Mouse (Mus musculus) Muller cell, postnatal 12 days (primary cell): Measurements from ENCODE around the gene Ankrd39.
"Not testable (repeated sequence)": the region's sequence is repeated elsewhere in the genome, so short reads cannot be mapped to it uniquely, and the experiment has no call there.

Source experiments
- DNase-seq: peaks from one replicate; pipeline ENCODE4 v3.0.0-alpha.2; 2015; ENCODE audit errors: inconsistent ontology term

Gene Ankrd39

DNA sequence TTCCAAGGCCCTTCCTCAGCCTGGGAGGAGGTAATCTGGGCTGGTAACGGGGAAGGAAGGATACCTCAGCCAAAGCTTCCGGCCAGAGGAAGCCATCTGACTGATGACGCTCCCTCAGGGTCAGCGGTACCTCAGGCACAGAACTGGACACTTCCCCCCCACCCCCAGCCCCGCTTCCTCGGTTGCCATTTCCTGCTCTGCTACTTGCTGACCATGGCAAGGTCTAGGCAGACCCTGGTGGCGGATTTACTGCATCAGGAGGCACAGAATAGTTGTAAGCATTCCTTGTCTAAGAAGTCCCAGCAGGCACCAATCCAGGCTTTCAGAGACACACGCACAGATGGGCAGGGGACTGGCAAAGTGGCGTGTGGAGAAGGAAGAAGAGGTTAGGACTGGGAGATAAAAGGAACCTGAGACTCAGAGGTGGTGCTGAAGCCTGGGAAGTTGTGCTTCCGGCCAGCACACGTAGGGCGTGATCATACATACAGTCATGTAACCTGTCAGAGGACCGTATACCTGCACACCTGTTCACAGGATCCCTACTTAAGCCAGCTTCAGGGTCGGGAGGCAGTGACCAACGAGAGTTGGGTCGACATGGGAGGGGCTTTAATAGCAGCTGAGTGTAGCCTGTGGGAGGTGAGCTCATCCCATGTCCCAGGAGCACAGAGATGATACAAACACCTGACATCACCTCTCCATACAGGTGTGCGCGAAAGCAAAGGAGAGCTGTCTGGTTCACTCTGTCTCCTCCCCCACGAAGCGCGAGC, 7.6 kb upstream of the Ankrd39 start:
- no peak for DNase-seq

DNA sequence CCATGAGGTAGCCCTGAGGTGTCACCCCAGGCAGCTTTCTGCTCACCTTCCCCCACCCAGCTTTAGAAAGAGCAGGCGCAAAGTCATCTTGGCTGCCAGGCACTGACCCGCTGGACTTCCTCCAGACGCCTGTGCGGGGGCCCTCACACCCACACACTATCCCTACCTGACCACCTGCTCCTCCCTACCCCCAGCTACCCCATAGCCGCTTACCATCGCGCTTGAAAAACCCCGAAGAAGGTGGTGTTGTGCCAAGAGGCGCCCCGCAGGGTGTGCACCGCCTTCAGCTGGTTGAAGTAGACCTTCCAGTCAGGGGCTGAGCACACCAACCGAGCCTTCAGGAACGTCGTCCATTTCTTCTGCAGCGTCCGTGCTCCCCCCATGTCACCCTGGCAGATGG, 5.3 kb upstream of the Ankrd39 start:
- no peak for DNase-seq

DNA sequence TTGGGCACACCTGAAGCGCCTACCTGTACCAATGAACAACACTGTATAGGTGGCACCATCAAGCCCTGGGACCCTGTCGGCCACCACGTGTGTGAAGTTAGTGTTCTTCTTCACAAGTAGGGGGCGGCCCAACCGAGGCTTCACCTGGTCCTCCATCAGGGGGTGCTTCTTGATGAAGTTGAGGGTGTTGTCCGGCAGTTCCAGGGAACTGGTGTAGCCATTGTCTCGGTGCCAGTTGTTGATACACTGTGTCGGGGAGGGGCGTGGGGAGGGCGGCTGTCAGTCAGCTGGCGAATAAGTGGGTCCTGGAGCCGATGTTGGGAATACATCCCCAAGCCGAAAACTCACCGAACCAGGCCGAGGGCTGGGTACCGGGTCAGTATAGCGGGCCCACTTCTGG, 4.7 kb upstream of the Ankrd39 start:
- DNase-seq, result no peak

DNA sequence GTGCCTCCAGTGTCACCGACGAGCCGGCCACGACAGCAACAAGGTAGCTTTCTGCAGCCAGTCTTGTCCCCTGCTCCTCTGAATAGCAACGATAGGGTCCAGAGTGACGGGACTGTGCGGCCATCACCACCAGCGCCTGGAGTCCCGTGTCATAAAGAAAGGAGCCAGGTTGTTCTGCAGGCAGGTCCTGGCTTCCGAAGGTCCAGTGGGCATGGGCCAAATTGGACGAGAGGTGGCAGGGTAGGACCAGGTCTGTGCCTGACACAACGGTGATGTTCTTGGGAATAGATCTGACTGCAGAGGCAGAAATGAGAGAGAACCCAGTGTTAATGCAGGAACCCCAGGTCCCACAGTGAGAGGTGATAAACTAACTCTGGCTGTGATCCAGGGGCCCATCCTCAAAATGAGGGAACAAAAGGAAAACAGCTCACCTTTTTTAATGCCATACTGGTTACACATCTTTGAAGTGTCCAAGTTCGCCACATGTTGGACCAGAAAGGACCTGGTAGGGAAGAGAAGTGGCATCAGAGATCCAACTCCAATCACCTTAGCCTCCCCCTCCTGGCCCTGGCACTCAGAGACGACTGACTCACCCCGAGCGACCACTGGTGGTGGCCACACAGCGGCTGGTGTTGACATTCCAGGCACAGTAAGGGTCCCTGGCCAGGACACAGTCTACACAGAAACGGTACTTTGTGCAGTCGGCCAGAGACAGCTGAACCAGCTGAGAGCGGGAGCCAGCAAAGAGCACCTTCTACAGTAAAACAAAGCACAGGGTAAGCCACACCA, 3.0 kb upstream of the Ankrd39 start:
- DNase-seq, result peak; percentile 76

DNA sequence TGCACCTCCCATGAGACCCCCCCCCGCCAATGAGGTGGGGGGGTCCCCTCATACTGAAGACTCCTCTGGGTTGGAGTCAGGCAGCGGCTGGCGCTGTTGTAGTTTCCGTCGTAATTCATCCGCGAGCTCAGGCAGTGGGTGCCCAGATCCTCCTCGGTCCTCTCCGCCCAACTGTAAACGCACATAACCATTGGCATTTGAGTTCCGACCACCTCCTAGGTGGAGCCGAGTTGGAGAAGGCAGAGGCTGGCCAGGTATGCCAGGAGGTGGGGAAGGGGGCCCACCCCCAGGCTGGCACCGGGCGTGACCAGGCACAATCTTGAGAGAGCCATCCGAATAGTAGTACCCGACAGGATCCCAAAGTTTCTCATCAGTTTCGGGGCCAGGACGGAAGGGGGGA, 2.2 kb upstream of the Ankrd39 start:
- no peak for DNase-seq

DNA sequence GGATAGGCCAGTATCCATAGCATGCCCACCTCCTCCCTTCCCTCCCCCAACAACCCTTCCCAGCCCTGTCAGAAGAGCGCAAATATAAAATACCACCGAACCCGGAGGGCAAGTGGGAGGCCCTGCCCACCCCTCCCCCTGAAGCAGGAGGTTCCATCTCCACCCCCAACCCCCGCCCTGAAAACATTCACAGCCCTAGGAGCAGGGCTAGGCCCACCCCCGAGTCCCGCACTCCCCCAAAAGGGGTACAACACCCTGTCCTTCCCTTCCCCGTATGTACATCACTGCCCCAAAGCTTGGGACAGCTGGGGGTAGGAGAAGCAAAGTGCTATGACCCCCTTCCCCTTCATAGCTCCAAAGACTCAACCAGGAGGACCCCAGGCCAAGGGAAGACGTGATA, 1.5 kb upstream of the Ankrd39 start:
- no peak for DNase-seq

DNA sequence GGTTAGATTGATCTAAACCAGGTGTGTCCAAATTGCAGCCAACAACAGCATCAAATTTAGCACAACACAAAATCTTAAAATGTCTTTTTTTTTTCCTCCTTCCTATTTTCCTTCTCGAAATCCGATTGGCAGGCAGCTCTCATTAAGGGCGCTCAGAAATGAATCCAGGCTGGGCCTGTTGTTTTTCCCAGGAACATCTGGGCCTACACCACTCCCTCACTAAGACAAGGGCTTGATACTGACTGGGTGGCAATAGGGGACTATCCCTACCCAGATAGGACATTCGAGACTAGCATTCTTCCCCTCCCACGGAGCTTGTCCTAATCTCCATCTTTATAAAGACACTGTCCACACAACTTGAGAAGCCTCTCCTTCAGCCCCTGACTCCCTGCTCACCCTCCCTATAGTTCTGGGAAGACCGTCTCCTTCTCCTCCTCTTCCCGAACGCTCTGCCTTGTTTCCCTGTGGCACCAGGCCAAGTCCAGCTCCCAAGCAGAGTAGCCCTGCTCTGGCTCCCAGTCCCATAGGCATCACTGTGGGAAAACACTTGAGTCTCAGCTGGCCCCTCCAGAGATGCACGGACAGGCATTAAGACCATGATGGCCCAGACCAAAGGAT, 845 bp upstream of the Ankrd39 start:
- no peak for DNase-seq

DNA sequence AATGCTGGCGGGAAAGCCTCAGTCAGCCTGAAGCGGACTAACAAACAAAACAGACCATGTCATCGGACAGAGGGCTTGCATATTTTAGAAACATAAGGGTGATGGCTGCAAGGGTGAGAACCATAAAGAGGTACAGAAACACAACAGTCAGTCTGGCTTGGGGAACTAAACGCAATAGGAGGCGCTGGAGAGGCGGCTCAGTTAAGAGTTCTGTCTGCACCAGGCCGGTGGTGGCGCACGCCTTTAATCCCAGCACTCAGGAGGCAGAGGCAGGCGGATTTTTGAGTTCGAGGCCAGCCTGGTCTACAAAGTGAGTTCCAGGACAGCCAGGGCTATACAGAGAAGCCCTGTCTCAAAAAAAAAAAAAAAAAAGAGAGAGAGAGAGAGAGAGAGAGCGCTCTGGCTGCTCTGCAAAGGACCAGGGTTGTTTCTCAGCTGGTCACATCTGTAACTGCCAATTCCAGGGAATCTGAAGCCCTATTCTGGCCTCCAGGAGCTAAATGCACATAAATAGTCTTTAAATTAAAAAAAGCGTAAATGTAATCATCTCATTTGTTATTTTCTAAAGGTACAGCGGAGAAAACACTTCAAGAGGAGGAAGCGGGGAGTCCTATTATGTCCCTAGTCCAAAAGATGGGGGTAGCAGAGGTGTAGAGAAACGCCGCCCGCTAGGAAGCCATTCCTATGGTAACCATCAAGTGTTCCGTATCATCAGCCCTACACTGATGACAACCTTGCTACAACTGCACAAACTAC, 1.2 kb downstream of the Ankrd39 start:
- no peak for DNase-seq

DNA sequence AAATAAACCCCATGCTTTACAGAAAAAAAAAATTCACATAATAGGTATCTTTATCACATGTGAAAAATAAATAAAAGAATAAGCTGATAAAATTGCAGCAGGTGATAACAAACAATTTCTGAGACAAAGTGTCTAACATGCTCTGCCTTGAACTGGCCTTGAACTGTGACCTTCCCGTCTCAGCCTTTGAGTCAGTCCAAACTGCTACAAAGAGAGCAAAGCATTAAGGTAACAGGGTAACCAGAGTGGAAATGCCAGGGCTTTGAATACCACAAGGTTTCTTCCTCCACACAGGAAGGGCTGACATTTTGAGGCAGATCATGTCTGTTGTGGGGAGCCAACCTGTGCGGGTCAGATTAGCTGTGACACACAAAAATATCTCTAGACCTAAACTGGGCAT, 1.9 kb downstream of the Ankrd39 start:
- no peak for DNase-seq

DNA sequence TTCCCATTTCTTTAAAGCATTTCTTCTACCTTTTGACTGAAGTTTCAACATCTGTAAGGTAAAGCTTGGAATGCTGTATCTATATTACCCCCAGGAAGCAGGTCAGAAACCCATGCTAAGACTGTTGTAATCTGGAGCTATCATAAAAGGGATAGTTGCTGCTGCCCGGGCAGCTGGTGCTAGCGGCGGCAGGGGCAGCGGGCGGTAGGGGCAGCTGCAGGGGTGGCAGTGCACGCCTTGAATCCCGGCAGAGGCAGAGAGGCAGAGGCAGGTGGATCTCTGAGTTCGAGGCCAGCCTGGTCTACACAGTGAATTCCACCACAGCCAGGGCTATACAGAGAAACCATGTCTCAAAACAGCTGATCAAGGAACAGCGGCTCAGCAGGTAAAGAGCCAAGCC, 4.3 kb downstream of the Ankrd39 start:
- DNase-seq, result no peak

DNA sequence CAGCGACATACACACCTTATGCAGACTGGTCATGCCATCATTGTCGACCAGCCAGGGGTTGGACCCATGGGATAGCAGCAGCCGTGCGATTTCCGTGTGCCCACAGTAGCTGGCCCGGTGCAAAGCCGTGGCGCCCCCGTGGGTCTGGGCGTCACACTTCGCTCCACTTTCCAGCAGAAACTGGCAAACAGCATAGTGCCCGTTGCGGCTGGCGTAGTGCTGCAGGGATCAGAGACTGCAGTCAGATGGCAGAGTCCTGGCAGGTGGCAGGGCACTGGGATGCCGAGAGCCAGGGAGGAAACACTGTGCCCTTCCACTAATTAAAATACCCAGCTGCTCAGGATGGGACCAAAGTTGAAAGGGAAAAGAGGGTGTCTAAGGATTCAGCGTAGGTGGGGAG, 5.4 kb downstream of the Ankrd39 start:
- DNase-seq, result no peak

DNA sequence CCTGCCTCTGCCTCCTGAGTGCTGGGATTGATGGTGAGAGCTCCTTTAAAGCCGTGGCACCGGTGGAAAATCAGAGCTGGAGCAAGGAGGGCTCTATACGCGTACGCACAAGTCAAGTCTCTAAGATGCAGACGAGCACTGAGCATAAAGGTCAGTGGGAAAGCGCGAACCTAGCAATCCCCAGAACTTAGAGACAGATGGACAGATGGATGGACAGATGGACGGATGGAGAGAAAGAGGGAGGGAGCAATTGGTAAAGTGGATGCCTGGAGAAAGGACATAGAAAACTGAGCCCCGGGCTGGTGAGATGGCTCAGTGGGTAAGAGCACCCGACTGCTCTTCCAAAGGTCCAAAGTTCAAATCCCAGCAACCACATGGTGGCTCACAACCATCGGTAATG, 6.4 kb downstream of the Ankrd39 start:
- DNase-seq, result no peak

DNA sequence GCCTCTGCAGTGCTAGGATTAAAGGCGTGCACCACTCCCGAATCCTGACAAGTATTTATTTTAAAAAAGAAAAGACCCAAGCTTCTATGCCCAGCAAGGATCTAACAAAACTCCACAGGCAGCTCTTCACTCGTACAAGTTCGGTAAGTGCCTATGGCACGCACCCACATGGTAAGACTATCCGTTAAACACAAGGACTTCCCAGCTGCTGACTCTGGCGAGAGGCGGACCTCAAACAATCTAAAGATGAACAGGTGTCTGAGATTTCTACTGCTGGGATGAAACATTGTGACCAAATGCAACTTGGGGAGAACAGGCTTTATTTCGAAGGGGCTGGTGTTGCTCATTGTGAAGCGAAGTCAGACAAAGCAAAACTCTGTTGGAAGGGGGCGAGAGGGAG, 7.1 kb downstream of the Ankrd39 start:
- no peak for DNase-seq

DNA sequence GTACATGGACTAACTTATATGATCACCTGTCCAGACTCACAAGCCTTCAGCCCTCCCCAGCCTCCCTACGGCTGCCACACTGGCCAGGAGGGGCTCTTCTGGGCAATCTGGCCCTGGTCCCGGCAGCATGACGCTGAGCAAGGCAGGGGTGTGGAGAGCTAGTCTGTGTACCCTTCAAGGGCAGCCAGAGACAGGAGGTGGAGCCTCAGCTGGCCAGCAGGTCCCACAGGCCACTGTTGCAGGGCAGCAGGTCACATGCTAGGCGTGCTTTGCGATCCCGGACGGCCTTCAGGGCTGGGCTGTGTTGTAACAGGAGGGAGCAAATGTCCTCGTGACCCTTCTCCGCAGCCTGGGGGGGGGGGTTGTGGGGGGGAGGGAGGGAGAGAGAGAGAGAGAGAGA, 8.1 kb downstream of the Ankrd39 start, which contains the start of gene Gm42417:
Gene Gm42417 (minus strand): TSS at position 244 of the 400 bp plus-strand sequence.
- DNase-seq, result peak; percentile 35

DNA sequence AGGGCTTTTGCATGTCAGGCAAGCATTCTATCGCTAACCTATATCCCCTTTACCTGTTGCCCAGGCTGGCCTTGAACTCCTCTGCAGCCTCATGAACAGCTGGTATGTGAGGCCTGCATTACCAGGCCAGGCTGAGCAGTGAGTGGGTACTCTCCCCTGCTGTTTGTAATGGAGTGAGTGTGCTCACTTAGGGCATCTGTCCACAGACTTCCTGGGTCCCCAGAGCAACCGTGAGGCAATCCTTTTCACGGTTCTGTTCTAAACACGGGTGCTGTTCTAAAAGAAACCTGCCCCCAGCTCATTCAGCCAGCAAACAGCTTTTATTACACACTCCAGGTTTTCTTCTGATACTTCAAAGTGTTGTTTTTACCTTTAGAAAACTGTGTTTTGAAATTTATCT, 8.5 kb downstream of the Ankrd39 start:
- DNase-seq, result no peak

DNA sequence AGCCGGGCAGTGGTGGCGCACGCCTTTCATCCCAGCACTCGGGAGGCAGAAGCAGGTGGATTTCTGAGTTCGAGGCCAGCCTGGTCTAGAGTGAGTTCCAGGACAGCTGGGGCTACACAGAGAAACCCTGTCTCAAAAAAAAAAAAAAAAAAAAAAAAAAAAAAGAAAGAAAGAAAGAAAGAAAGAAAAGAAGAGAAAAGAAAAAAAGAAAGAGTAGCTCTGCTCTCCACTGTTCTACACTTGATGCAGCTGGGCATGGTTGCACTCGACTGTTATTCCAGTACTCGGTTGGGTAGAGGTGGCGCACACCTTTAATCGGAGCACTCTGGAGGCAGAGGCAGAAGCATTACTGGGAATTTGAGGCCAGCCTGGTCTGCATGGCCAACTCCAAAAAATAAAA, 10.5 kb downstream of the Ankrd39 start, which contains the start of gene Ankrd23:
Gene Ankrd23 (minus strand): TSS at position 101 of the 400 bp plus-strand sequence.
- not testable (repeated sequence) for DNase-seq

DNA sequence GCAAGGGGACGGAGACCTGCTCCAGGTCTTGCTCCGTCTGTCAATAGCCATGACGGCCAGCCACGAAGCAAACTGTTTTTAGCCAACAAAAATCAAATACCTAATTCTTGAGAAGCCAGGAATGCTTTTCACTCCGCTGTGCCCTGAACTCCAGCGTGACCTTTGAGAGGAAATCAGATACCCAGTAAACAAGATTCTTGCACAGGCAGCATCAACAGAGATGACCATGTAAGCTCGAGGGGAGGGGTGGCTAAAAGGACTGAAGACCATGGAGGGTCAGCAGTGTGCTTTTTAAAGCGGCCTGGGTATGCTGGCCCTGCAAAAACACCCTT, 10.9 kb downstream of the Ankrd39 start:
- no peak for DNase-seq

DNA sequence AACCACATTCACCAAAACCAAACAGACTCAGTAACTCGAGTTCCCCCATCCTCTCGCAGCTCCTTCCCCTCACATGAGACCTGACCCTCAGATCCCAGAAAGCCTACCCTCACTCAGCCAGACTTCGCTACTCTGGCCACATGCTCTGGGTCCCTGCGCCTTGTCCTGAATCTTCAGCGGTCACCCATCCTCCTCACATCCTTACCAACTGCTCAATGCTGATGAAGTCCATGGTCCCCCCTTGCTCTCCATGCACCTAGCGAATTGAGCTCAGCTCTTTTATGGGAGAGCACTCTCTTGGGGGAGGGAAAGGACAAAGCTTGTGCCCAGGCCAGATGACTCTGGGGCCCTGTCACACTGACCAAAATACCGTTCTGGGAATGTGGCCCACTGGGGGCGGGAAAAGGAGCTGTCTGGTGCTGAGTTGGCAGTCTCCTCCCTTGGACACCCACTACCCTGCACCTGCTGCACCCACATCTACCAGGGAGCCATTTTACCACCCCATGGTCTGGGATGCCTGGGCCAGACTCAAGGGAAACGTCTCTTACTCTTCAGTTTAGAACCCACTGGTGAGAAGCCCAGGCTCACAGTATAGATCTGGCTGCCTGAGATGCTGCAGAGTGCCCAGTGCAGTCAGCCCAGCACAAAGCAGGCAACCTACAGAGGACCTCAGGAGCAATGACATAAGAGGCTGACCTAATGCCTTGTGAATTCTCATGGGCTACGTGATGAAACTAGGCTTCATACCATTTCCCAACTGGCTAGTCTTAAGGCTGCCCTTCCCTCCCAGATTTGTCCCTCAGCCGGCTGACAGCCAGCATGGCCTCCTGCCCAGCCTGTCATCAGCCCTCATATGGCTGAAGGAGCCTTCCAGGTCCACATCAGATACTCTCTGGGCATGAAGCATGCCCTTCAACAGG, 11.5 kb downstream of the Ankrd39 start:
- peak; percentile 63 for DNase-seq

DNA sequence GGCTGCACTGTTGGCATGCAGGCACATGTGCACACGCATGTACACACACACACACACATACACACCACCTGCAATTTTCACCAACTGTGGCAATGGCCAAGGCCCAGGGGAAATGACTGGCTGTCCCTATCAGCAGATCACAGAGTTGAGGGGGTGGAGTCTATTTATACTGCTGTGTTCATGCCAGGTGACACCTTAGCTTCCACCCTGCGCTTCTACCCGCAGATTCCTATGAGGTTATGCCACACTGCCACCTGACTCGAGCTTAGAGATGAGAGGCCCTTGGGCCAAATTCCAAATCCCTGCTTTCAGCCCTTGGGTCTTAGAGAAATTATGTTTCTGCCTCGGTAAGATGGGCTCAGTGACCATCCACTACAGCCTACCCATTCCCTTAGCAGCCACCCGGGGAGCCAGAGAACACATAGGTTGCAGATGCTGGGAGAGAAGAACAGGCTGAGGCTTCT, 12.6 kb downstream of the Ankrd39 start:
- DNase-seq, result no peak

DNA sequence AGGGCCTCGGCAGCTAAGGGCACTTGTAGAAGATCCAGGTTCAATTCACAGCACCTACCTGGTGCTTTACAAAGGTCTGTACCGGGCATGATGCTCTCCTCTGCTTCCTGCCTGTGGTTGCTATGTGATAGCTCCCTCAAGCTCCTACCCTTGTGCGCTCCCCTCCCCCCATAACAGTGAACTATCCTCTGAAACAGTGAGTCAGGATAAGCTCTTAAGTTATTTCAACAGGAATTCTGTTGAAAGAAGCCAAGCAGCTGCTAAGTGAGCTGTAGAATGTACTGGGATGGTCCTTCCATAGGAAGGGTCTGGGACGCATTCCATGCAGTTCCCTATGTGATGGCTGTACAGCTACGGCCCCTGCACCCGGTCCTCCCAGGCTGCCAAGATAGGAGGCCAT, 13.7 kb downstream of the Ankrd39 start:
- no peak for DNase-seq

DNA sequence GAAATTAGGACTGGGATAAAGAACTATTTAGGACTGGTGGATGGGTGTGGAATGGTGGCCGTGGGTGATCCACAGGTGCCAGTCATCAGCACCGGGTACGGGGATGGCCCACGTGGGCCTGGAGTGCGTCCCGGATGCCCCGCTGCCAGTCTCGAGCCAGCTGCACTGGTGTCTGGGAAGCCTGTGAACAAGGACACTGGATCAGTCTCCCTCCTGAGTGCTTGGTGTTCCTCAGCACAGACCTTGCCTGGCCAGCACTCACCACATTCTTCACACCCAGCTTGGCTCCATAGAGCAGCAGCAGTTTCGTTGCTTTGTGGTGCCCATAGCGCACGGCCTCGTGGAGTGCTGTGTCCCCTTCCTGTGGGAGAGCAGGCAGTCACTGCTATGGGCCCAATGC, 15.8 kb downstream of the Ankrd39 start:
- no peak for DNase-seq
